Mouse (Mus musculus): Measurements from ENCODE around the gene Fam53b.
A peak's percentile ranks its signal among the peaks of the same experiment; 100 is the strongest.

Fam53b gene

DNA sequence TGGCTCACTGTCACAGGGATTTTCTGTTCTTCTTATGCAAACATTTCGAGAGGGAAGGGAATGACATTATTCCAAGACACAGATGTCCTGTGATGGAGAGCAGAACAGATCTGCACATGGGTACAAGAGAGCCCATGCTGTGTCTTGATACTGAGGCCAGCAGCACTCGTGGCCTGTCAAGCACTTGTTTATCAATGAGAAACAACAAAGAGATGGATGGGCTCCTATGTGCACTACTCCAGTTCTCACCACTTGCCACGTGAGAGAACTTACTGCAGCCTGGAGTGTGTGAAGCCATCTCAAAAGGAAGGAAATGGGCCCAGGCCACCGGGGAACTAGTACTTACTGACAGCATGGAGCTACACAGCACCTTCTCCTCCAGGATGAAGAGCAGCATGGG is 27.2 kb downstream of the Fam53b start:
- no peak for DNase-seq

DNA sequence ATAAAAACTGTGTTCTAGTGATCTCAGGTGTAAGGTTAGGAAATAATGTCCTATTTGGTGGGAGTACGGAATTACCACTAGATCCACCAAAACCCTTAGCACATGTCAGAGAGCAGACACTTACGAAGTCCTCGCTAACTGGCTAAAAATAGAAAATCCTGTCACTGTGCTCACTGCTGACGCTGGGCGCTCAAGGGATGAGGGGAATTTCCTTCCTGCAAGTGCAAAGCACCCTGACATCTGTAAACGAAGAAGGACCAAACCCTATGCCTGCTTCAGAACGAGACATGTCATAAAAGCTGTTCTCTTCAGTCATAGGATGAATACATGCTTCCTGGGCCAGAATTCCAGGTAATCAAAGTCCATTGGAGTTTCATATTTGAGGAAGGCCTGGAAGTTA is 27.7 kb downstream of the Fam53b start:
- no peak for DNase-seq

DNA sequence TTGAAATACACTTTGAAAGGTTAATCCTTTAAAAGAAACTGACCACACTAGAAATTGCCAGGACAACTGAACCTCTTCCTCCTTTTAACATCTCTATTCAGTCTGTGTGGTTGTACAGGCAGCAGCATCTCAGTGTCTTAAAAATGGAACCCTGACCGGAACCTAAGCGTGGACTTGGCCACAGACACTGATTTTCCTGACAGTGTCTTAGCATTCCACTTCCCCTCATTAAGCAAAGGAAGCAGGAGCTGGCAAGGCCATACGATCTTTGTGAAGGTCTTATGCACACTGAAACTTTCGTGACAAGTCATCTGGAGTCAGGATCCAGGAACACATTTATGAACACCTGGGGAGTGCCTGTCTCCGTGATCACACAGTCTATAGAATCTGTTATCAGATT is 29.6 kb downstream of the Fam53b start:
- DNase-seq: no peak

DNA sequence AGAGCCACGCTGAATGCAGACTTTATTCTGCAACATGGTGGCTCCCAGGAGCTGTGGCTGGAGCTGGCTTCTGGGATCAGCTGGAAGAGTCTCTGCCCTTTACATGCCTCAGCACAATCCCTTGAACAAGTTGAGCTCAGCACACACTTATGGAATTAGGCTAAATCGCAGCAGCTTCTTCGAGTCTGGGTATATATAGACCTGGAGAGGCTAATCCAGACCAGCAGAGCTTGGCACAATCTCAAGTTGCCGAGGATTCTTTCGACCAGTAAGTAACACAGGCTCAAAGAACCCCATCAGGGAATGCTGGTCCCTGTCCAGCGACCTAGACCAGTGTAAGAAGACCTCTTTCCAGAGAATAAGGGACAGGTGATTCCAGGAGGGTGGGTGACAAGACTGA is 31.8 kb downstream of the Fam53b start:
- no peak for DNase-seq

DNA sequence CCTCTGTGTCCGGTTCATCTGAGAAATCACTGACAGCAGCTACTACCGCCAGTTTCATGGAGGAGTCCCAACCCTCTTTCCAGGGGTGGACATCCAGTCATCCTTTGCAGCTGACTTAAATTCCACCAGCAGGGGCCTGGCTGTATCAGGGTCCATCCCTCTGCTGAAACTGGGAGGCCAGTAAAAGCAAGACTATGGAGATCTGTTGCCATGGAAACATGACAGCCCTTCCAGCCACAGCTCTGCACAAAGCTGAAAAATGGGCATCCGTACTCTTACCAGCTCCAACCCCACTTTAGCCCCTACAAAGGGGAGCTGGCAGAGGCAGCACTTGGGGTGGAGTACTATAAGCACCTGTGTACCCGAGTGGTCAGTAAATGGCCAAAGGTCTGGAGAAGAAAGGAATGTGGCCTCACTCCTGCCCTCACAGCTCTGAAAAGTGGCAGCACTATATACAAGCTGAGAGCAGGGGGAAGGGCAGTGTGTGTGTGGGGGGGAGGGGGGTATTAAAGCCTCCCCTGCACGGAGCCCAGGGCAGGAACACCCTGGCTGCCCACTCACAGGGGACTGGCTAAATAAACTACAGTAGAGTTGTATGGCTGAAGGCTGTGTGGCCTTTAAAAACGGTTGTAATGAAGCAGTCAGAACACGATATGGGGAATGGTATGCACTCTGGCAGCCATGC is 32.4 kb downstream of the Fam53b start:
- no peak for DNase-seq

DNA sequence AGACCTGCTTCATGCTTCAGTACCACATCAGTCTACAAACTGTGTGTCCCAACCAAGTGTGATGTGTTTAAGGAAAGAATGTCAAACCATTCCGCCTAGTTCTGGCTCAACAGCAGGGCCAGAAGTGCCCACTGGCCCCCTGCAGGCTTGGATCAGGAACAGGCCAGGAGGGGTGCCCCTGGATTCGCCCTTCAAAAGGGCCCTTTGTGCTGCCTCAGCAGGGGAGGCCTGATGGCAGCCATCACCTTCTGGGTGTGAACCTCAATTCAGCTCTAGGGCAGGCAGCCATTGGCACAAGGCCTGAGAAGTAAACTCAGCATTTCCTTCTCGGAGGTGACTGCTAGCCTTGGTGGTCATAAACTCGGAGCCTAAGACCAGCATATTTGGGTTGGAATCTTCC is 33.1 kb downstream of the Fam53b start:
- DNase-seq: no peak

DNA sequence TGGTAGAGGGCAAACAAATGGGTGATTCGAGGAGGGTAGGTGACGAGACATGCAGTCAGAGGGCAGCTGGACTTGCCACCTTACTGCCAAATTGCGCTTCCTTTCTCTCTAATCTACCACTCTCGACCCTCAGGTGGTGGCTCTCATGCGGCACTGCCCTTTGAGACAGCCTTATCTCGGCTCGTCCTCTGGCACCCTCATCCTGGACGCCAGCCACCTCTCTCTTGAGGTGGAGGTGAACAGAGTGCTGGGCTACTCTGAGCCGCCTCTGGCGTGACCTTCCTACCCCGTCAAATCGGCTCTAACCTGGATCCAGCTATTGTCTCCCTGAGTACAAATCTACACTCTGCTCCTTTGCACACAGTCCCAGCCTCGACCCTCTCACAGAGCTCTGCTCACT is 35.1 kb downstream of the Fam53b start:
- DNase-seq: no peak

DNA sequence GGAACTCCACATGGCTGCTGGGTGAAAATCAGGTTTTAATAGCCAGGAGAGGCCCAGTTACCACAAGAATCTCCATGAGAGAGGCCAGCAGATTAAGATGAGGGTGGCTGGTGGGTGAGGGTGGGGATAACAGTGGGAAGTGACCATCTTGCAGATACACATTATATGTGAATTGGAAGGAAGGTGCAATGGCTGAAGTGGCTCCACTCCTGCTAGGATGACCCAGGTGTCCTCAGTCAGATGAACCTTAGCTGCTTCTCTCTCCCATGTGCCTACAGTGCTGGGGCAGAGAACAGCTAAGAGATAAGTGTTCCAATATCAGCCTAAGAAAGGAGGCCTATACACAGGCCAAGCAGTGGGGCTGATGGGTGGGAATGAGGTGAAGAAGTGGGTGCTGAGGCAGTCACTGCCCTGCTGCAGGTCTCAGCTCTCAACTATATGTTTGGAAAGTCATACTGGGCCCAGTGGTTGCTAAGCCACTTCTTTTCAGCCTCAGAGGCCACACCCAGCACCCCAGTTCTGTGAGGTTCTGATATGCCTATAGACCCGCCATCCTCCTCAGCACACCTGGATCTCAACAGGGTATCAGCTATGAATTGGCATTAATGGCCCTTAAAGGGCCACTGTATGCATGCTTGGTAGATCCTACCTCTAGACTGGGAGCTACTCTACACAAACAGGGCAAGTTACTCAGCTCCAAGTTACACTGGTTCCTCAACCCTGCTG is 35.8 kb downstream of the Fam53b start:
- no peak for DNase-seq

DNA sequence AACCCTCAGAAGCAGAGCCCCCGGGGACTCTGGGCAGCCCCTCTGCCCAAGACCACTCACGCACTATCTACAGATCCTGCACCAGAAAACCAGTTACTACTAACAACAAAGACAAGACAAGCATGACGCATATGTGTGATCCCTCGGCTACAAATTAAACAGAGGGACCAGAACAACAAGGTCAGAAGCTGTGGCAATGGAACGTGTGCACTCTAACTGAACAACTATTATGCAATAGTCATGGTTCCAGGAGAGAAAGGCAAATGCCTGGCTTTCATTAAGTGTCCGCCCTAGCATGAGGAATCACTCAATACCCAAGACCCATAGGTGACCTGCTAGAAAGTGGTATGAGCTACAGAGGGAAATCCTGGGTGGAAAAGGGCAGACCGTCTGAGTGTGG is 36.6 kb downstream of the Fam53b start:
- no peak for DNase-seq

DNA sequence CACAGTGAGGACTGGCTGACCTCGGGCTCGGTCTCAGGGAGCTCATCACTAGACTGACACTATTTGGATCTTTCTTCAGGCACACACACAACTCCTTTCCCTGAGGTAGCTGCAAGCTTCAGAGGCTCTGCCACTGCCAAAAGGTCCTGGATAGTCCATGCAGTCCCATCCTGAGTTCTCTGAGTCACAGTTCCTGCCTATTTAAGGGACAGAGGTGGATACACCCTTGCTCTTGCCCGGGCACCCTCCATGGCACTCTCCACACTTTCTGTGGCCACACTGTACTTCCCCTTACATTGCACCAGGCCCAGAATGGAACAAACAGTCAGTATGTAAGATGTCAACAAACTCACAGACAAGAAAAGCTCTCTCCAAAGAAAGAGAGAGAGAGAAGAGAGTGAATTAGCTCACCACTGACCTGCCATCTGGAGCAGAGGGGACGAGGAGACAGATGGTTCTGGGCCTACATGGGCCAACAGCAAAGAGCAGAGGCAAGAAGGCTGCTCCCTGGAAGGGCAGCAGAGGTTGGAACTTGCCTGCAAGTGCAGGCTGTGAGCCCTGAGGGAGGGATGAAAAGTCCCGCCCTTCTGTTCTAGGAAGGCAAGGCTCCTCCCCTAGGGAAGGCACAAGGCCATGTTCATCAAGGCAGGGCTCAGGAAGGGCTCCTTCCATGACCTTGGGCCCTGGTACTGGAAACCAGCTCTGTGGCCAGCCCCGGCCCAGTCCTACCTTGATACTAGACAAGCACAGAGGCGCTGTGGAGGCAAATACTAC is 37.2 kb downstream of the Fam53b start:
- DNase-seq: no peak

DNA sequence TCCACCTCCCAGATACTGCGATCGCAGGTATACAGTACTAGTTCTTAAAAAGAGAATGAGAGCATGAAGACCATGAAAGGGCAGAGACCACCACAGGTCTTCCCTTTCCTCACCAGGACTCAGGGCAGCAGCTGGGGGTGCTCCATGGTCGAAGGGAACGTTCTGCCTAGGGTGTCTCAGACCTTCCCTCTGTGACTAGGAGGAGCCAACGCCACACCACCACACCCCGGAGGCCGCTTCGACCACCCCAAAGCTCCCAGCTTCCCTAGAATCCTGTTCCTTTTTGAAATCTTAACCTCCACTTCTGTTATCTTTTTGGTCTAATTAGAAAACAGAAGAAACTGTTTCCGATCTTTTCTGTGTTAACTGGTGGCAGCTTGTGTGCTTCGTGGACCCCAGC is 37.8 kb downstream of the Fam53b start:
- no peak for DNase-seq

DNA sequence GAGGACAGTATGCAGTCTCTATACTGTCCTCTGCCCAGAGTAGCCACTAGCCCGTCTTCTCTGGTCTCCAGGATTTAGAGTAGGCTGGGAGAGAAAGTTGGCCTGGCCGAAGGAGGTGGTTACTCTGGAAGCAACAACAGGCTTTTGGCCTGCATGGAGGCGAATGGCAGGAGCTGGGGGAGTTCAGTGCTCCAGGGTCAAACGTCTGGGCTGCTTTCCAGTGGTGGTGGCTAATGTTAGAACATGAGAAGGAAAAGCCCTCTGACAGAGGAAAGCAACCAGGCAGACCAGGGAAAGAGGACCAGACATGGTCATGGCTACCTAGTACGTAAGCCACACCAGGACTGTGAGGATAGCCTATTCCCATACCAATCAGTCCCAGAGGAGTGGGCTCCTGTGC is 38.4 kb downstream of the Fam53b start:
- peak; percentile 67 for DNase-seq

DNA sequence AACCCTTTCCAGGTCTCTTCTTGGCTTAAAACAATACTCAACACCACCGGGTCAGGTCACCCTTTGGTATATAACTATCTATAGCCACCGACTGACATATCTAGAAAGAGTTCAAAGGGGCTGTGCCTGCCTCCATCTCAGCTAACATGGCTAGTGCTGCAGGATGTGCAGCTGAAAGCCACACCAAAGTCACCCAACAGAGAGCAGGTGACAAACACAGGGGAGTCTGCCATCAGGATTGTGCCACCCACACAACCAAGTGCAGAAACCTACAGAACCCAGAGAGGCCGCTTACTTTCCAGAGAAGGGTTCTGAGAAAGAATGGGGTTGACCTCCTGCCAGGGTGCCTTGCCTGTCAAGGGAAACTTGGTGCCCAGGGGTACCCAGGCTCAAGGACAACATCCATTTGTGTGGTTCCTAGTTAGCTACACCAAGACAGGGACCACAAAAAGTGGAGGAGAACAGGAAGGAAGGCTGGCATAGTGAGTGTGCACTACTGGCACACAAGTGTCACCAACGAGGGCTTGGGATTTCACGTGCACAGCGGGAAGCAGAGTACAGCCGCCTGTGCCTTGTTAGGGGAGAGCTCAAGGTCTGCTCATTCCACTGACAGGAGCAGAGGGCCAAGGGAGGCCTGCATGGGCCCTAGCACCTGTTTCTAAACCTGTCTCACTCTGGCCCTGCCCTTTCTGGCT is 40.5 kb downstream of the Fam53b start:
- DNase-seq: no peak

DNA sequence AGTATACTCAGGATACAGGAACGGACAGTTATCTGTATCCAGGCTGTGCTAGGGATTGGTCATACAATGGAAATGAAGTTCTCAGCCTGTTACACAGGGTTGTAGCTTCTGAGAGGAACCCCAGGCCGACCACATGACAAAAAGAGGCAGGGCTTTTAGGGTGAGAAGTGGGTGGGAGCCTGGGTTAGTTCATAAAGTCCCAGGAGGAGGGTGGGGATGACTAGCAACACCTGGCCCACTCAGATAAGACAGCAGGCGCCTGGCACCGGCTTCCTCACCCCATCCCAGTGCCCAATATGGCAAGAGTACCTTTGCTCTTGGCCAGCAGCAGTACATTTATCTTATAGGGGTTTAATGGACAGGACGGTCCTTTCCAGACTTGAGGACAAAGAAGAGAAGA is 41.2 kb downstream of the Fam53b start:
- no peak for DNase-seq

DNA sequence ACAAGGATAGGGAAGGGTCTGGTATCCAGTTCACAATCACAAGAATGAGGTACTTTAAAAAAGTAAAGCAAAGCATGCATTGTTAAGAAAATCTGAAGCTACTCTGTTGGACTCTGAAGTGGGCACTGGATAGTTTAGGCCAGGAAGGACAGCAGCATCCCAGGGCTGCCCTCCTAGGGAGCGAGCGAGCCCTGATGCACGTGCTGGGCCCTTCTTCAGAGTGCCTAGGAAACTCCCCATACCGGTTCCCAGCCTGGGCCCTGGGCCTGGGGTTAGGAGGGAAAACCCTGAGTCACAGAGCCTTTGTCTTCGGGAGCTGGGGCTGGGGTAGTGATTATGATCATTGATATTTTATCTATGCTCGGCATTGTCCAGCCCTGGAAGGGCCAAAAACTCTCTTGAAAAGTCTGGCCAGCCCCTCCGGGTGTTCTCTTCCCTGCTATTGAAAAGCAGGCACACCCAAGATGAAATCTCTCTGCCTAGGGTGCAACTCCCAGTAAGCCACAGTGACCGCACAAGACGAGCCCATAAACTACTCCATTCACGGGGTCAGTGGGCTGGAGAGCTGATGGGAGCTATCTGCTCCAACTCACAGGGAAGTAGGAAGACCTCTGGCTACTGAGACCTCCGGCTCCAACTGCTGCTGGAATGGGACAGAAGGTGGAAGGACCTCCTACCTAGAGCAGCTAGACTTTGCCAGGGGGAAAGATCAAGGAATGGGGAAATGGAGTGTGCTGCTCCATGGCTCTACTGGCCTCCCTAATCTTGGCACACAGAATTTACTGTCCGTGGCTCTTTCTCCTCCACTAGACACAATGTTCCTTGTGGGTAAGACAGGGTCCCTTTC is 45.0 kb downstream of the Fam53b start:
- DNase-seq: no peak

DNA sequence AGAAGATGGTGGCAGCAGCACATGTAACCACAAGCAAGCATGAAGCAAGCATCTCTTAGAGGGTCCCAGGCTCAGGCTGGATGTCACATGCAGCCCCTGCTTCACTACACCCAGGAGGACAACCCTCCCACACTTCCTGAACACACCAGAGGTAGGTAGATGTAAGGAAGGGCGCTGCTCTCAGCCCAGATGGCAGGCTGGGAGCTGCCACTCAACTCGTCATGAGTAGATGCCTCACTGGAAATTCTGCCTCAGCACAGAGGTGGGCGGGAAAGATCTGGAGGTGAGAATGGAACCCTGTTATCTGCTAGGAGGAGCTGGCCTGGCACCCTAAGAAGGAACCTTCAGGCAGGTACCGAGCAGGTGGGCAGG is 45.7 kb downstream of the Fam53b start:
- no peak for DNase-seq

DNA sequence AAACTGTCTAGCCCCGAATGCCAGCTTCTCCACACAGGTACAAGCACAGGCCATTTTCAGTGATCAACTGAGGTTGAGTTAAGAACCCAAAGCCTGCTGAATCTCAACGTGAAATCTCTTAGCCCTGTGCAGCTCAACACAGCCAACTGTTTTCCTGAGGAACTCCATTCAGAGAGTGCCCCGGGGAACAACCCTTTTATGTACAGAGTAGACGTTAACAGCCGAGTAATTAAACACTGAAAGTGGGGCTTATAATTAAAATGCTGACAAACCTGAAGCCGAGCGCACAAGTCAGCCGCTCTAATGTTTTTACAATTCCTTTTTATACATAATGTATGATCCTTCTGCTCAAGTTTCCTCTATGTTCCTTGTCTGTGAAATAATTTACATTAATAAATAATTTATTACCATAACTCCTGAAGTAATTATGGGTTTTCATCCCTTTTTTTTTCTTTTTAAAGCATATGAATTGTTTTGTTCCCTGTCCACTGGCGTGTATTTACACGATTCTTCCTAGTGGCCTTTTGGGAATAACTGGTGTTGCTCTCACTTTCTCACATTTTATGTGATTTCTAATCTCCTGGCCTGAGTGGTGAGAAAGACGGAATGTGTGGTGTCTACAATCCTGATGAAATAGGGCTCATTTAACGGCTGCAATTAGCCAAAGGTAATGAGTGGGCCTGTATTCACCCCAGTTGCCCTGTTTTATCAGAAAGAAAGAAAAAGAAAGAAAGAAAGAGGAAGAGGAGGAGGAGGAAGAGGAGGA is 46.3 kb downstream of the Fam53b start:
- DNase-seq: no peak

DNA sequence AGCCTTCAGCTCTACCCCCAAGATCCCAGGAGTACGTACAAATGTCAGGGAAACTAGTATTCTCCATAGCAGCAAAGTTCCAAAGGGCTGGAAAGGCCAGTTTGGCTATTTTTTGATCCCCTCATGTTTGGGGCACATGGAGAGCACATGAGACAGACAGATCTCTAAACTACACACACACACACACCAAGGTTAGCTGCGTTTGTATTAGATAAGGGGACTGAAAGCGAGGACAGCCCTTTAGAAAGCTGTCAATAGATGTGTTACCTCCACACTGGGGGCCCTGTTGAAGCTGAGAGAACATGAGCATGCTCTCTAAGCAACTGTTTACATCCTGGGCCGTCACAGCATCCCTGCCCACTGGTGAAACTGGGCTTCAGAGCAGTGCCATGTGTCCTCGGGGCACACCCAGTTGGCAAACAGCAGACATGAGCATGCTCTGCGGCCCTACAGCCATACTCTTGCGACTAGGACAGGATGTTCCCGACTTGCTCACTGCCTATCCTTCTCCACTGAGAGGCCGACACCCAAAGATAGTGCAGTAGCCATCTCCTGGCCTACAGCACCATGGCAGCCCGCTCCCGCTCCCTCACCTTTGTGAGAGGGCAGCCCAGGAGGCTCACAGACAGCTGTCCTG is 47.3 kb downstream of the Fam53b start:
- DNase-seq: peak; percentile 54

DNA sequence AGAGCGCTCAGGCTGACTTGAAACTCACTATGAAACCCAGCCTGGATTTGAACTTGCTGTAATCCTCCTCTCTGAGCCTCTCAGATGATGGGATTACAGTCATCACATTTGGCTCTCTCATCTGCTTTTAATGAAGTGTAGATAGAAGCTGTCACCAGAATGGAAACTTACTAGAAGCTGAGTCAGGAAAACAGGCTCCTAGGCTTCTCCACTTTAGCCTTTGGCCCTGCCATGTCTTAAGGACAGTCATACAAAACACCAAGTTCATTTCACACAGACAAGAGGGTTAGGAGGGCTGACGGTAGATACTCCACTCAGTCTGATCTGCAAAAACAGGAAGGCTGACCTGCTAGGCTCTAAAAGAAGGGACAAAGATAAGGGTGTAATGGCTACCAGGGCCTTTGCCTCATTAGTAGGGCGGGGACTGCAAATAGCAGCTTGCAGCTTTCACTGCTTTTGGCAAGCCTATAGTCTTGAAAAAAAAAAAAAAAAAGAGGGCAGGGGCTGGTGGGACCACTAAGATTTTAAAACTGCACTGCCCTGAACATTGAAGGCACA is 48.0 kb downstream of the Fam53b start:
- DNase-seq: no peak

DNA sequence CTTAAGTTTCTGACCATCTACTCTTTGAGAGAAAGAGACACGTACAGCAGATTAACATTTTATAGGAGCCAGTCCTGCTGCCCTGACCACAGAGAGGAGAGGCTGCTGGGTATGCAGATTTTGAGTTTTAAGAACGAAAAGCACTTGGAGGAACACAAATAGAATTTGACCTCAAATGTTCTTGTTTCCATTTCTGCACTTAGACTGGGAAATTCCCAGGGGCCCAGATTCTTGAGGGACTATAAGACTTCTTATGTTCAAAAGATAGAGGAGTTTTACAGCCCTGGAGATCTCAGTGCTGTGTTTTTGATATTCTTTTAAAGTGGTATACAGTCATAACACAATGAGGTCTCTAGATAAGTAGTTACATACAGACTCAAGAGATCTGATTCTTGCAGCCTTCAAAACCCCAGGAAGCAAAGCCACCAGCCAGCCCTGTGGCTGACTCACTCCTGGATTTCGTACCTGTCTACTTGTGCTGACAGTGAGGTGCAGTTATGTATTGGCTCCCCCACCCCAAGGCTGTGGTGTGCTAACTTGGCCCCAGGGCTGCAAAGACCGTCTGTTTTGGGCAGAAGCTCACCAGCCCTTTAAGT is 48.7 kb downstream of the Fam53b start:
- no peak for DNase-seq

DNA sequence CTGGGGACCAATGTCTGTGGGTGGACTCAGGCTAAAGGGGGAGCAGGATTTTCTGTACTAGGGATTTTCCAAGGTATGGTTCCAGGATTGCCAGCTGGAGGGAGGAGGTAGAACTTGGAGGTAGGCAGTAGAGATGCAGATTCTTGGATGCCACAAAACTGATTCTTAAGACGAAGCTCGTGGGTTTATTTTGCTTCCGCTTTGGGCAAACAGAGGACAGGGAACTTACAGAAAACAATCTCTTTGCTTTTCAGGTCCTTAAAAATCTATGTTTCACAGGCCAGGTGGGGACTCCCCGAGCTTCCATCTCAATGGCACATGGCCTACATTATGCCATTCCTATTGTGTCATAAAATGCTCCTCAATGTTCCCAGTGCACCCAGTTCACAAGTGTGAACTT is 49.4 kb downstream of the Fam53b start:
- no peak for DNase-seq
